Comparison of ENCODE assay signal across 26 mouse cellular contexts in genomic region chr14:79914966-79915365, GRCm38 (mm10).
DNase-seq lines count a peak whose midpoint lies in the region; ATAC-seq and TF ChIP-seq lines count a peak whose summit lies in the region.
"Had no signal": no experiment of that assay in that cellular context is flagged by ENCODE, and none has a peak within 500 bp of the region (broad histone marks: within the 10 kb centered on the region; RNA-seq: fewer than 3 reads in every experiment).

No protein-coding gene starts in this region.

- no peak for TF ChIP-seq EP300 in stomach, postnatal 0 days (optimal IDR thresholded peaks at IDR 0.05)

- H3K9me3 ChIP-seq in forebrain, embryonic 13.5 days (replicated peaks), result no peaks in the 10 kb centered on the region
- no peaks in the 10 kb centered on the region for H3K9me3 ChIP-seq in forebrain, embryonic 10.5 days
- no peaks in the 10 kb centered on the region for H3K9me3 ChIP-seq in forebrain, embryonic 15.5 days
- H3K9me3 ChIP-seq in forebrain, embryonic 12.5 days, result no peaks in the 10 kb centered on the region
- H3K9me3 ChIP-seq in forebrain, postnatal 0 days (ENCODE audit: low read length), result no peaks in the 10 kb centered on the region
- no peaks in the 10 kb centered on the region for H3K9me3 ChIP-seq in stomach, postnatal 0 days (ENCODE audit: control insufficient read depth, low read length)
- H3K9me3 ChIP-seq: embryonic facial prominence, embryonic 13.5 days; embryonic facial prominence, embryonic 15.5 days had no signal

- 58% methylated on average over 4 of the region's 4 CpGs for WGBS in forebrain, embryonic 13.5 days
- 86% methylated on average over 4 of the region's 4 CpGs for WGBS in forebrain, embryonic 10.5 days
- WGBS in forebrain, embryonic 15.5 days, result 33% methylated on average over 4 of the region's 4 CpGs
- WGBS in forebrain, embryonic 12.5 days, result 66% methylated on average over 4 of the region's 4 CpGs
- WGBS in forebrain, postnatal 0 days, result 28% methylated on average over 4 of the region's 4 CpGs
- whole genome bisulfite sequencing in stomach, postnatal 0 days, result 69% methylated on average over 4 of the region's 4 CpGs

- no peak overlapping the region for H3K4me2 ChIP-seq in forebrain, embryonic 13.5 days
- H3K4me2 ChIP-seq in forebrain, embryonic 15.5 days (replicated peaks), result no peak overlapping the region
- no peak overlapping the region for H3K4me2 ChIP-seq in forebrain, embryonic 12.5 days
- no peak overlapping the region for H3K4me2 ChIP-seq in forebrain, postnatal 0 days (ENCODE audit: low read depth)
- no peak overlapping the region for H3K4me2 ChIP-seq in stomach, postnatal 0 days (replicated peaks; ENCODE audit: low read depth)
- H3K4me2 ChIP-seq: embryonic facial prominence, embryonic 13.5 days; embryonic facial prominence, embryonic 15.5 days had no signal

- H3K36me3 ChIP-seq in forebrain, embryonic 13.5 days (ENCODE audit: poor library complexity, severe bottlenecking), result no peaks in the 10 kb centered on the region
- H3K36me3 ChIP-seq in forebrain, embryonic 10.5 days (replicated peaks), result no peaks in the 10 kb centered on the region
- no peaks in the 10 kb centered on the region for H3K36me3 ChIP-seq in forebrain, embryonic 15.5 days
- H3K36me3 ChIP-seq in forebrain, embryonic 12.5 days (replicated peaks), result no peaks in the 10 kb centered on the region
- H3K36me3 ChIP-seq in forebrain, postnatal 0 days (ENCODE audit: insufficient read depth), result no peaks in the 10 kb centered on the region
- H3K36me3 ChIP-seq in stomach, postnatal 0 days (ENCODE audit: control insufficient read depth, insufficient read depth, low read length), result no peaks in the 10 kb centered on the region
- H3K36me3 ChIP-seq: embryonic facial prominence, embryonic 13.5 days; embryonic facial prominence, embryonic 15.5 days; G1E had no signal

- H3K27me3 ChIP-seq in forebrain, embryonic 13.5 days, result no peaks in the 10 kb centered on the region
- 0 out of 2 replicates have a peak, but pooled peaks cover 4% of the 10 kb centered on the region for H3K27me3 ChIP-seq in forebrain, embryonic 10.5 days (ENCODE audit: poor library complexity, severe bottlenecking)
- H3K27me3 ChIP-seq in forebrain, embryonic 15.5 days, result 0 out of 2 replicates have a peak, but pooled peaks cover 2% of the 10 kb centered on the region
- peaks cover 12% of the 10 kb centered on the region for H3K27me3 ChIP-seq in forebrain, embryonic 12.5 days
- no peaks in the 10 kb centered on the region for H3K27me3 ChIP-seq in forebrain, postnatal 0 days (ENCODE audit: insufficient read depth, low read length)
- H3K27me3 ChIP-seq in stomach, postnatal 0 days (ENCODE audit: control insufficient read depth, insufficient read depth, low read length), result no peaks in the 10 kb centered on the region
- H3K27me3 ChIP-seq: CH12.LX; embryonic facial prominence, embryonic 13.5 days; embryonic facial prominence, embryonic 15.5 days had no signal

- no peak overlapping the region for H3K4me3 ChIP-seq in forebrain, embryonic 13.5 days
- no peak overlapping the region for H3K4me3 ChIP-seq in forebrain, embryonic 10.5 days
- H3K4me3 ChIP-seq in forebrain, embryonic 15.5 days, result no peak overlapping the region
- no peak overlapping the region for H3K4me3 ChIP-seq in forebrain, embryonic 12.5 days (replicated peaks)
- H3K4me3 ChIP-seq in forebrain, postnatal 0 days (ENCODE audit: low read depth, low read length), result no peak overlapping the region
- no peak overlapping the region for H3K4me3 ChIP-seq in stomach, postnatal 0 days (ENCODE audit: low read depth, low read length)
- H3K4me3 ChIP-seq: embryonic facial prominence, embryonic 13.5 days; embryonic facial prominence, embryonic 15.5 days; erythroblast, embryonic 14.5 days had no signal

- ATAC-seq in forebrain, embryonic 13.5 days, result no peak
- peak; percentile 29; the same call in 1 of the 2 replicates for ATAC-seq in forebrain, embryonic 15.5 days (replicated peaks)
- ATAC-seq in forebrain, embryonic 12.5 days (ENCODE audit: low FRiP score), result no peak
- ATAC-seq in forebrain, postnatal 0 days, result no peak; the same call in 1 of the 2 replicates
- ATAC-seq in stomach, postnatal 0 days (ENCODE audit: low FRiP score, low TSS enrichment), result no peak
- ATAC-seq: activated CD4-positive, CD25-positive, alpha-beta regulatory T cell, adult 4 months; CD4-positive, CD25-positive, alpha-beta regulatory T cell, adult 4 months; Patski had no signal

- H3K9ac ChIP-seq in forebrain, embryonic 13.5 days, result no peak overlapping the region
- H3K9ac ChIP-seq in forebrain, embryonic 15.5 days (replicated peaks), result no peak overlapping the region
- H3K9ac ChIP-seq in forebrain, embryonic 12.5 days, result no peak overlapping the region
- H3K9ac ChIP-seq in forebrain, postnatal 0 days, result no peak overlapping the region
- no peak overlapping the region for H3K9ac ChIP-seq in stomach, postnatal 0 days (ENCODE audit: low read length)
- H3K9ac ChIP-seq: embryonic facial prominence, embryonic 13.5 days; embryonic facial prominence, embryonic 15.5 days had no signal

- H3K27ac ChIP-seq in forebrain, embryonic 13.5 days, result 0 out of 2 replicates have a peak overlapping the region, but pooled peaks have one; percentile 6
- no peak overlapping the region for H3K27ac ChIP-seq in forebrain, embryonic 10.5 days
- H3K27ac ChIP-seq in forebrain, embryonic 15.5 days (replicated peaks), result peak overlapping the region; percentile 88
- no peak overlapping the region for H3K27ac ChIP-seq in forebrain, embryonic 12.5 days
- H3K27ac ChIP-seq in forebrain, postnatal 0 days (ENCODE audit: low read depth, low read length), result no peak overlapping the region
- no peak overlapping the region for H3K27ac ChIP-seq in stomach, postnatal 0 days (replicated peaks)
- H3K27ac ChIP-seq: embryonic facial prominence, embryonic 13.5 days; embryonic facial prominence, embryonic 15.5 days had no signal

- TF ChIP-seq POLR2A in brain, embryonic 14.5 days (IDR thresholded peaks at IDR 0.05; ENCODE audit: borderline replicate concordance, extremely low read depth, insufficient read depth, insufficient read length, poor library complexity, severe bottlenecking), result no peak

- DNase-seq in forebrain, embryonic 10.5 days (ENCODE audit: extremely low spot score, low spot score), result no peak
- peak; percentile 84 for DNase-seq in brain, embryonic 14.5 days (ENCODE audit: low read depth)
- peak; percentile 51 for DNase-seq in forebrain, postnatal 0 days
- DNase-seq in stomach, postnatal 0 days (ENCODE audit: low spot score), result no peak
- DNase-seq: adrenal gland, adult 8-10 months; adrenal gland, postnatal 14 days; adrenal gland, postnatal 36 days; B cell, adult 2 months; cerebellum, adult 11 months; cerebellum, adult 18-20 months; cerebellum, adult 8-10 months; cerebellum, adult 9-11 months; cerebellum, postnatal 14 days; cerebellum, postnatal 36 days; embryo, embryonic 11 days had no signal

- H3K4me1 ChIP-seq in forebrain, embryonic 13.5 days, result peaks cover 21% of the 10 kb centered on the region
- peaks cover 2% of the 10 kb centered on the region; the same call in 1 of the 2 replicates for H3K4me1 ChIP-seq in forebrain, embryonic 10.5 days
- peaks cover 40% of the 10 kb centered on the region for H3K4me1 ChIP-seq in forebrain, embryonic 15.5 days
- H3K4me1 ChIP-seq in forebrain, embryonic 12.5 days, result peaks cover under 1% of the 10 kb centered on the region; the same call in 1 of the 2 replicates
- peaks cover 7% of the 10 kb centered on the region; the same call in 1 of the 2 replicates for H3K4me1 ChIP-seq in forebrain, postnatal 0 days (ENCODE audit: insufficient read depth)
- no peaks in the 10 kb centered on the region for H3K4me1 ChIP-seq in stomach, postnatal 0 days (replicated peaks; ENCODE audit: control insufficient read depth, insufficient read depth)
- H3K4me1 ChIP-seq: embryonic facial prominence, embryonic 13.5 days; embryonic facial prominence, embryonic 15.5 days had no signal

- no peak for TF ChIP-seq CTCF in brain, embryonic 14.5 days (IDR thresholded peaks at IDR 0.05; ENCODE audit: borderline replicate concordance, extremely low read depth, insufficient read depth, insufficient read length)
- no peak for TF ChIP-seq CTCF in forebrain, postnatal 0 days (IDR thresholded peaks at IDR 0.05; ENCODE audit: low read depth)
- TF ChIP-seq CTCF in stomach, postnatal 0 days (IDR thresholded peaks at IDR 0.05; ENCODE audit: low read depth), result no peak

Comparison
In these comparisons a context has a peak if more than half of its experiments do, and no peak if none do; other contexts are left out.
1. H3K27ac ChIP-seq: peak in forebrain, embryonic 13.5 days (single experiment) and forebrain, embryonic 15.5 days (single experiment); none in forebrain, embryonic 10.5 days (single experiment), forebrain, embryonic 12.5 days (single experiment), forebrain, postnatal 0 days (single experiment) and stomach, postnatal 0 days (single experiment).
2. DNase-seq: peak in brain, embryonic 14.5 days (single experiment) and forebrain, postnatal 0 days (single experiment); none in forebrain, embryonic 10.5 days (single experiment) and stomach, postnatal 0 days (single experiment).